Mouse (Mus musculus) kidney, embryonic 14.5 days (tissue): Measurements from ENCODE around the gene Syt9. TPM values are rescaled to one million over a fixed set of nuclear protein-coding genes. Genes with fewer than 3 reads are reported as not detected.

Source experiments
- ATAC-seq: fragments of 200-750 bp; cut with Nextera tagmentation; 2 replicates; pipeline ENCODE4 v1.8.0; 2017; ENCODE audit warnings: moderate number of reproducible peaks, mild to moderate bottlenecking, moderate TSS enrichment, moderate library complexity; ENCODE audit not compliant: low FRiP score, low TSS enrichment
- H3K27ac ChIP-seq: fragments of 300-500 bp; sonication (generic); 2 replicates; pipeline ENCODE4 v1.5.1; 2014; ENCODE audit warnings: low read depth, mild to moderate bottlenecking, low read length, moderate library complexity, mixed read lengths
- H3K27me3 ChIP-seq: fragments of 300-500 bp; sonication (generic); 2 replicates; pipeline ENCODE4 v1.6.1; 2014; ENCODE audit warnings: mild to moderate bottlenecking, low read length; ENCODE audit not compliant: control insufficient read depth, insufficient read depth
- H3K36me3 ChIP-seq: fragments of 300-500 bp; sonication (generic); 2 replicates; pipeline ENCODE4 v1.6.1; 2014; ENCODE audit warnings: low read length, mixed read lengths; ENCODE audit not compliant: control insufficient read depth, insufficient read depth
- H3K4me1 ChIP-seq: fragments of 300-500 bp; sonication (generic); 2 replicates; pipeline ENCODE4 v1.6.1; 2014; ENCODE audit warnings: low read length, mixed read lengths; ENCODE audit not compliant: control insufficient read depth, insufficient read depth
- H3K4me2 ChIP-seq: fragments of 300-500 bp; sonication (generic); replicated peaks from 2 replicates; pipeline ENCODE4 v1.6.1; 2014; ENCODE audit warnings: low read depth, mild to moderate bottlenecking, low read length
- H3K4me3 ChIP-seq: fragments of 300-500 bp; sonication (generic); 2 replicates; pipeline ENCODE4 v1.5.1; 2014; ENCODE audit warnings: mild to moderate bottlenecking, low read length
- H3K9ac ChIP-seq: fragments of 300-500 bp; sonication (generic); 2 replicates; pipeline ENCODE4 v1.6.1; 2014; ENCODE audit warnings: low read depth, mild to moderate bottlenecking, low read length, moderate library complexity
- H3K9me3 ChIP-seq: fragments of 300-500 bp; sonication (generic); 2 replicates; pipeline ENCODE4 v1.6.1; 2016; ENCODE audit warnings: low read length; ENCODE audit not compliant: control insufficient read depth
- WGBS: fragments of 180-500 bp; shearing (Covaris S2); extraction: QIAGEN DNeasy Blood & Tissue Kit; methylation state at CpG from one replicate; pipeline ENCODE4 v1.1.7; 2014; 5-methylcytosine and 5-hydroxymethylcytosine counted together
- polyA plus RNA-seq: library from polyadenylated mRNA; unstranded; fragments of >200 nt; fragmentation: Nextera tagmentation; extraction: Ambion mirVana; gene quantifications from 2 replicates; pipeline ENCODE4 v1.2.1, GENCODE M21; 2014

Syt9 gene
- polyA plus RNA-seq, 1 experiment from 2014 or later: 4.8 TPM

DNA sequence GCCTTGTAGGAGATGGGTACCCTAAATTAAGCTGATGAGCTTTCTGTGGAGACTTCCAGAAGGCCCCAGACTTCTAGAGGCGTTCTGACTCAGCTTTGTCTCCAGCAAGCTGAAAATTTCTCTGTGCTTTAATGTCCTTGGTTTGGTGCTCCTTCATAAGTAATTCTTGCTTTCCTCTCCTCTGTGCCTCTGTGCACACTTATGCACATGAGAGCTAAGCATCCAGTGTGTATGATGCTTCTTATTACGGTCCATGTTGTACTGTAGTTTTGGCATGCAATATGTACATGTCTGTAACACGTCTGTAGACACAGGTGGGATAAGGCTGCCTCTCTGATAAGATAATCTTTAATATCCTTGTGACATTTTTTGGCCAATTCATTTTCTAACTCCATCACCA is 227.4 kb downstream of the Syt9 start:
- H3K4me3 ChIP-seq: no peak overlapping the region
- H3K36me3 ChIP-seq: no peaks in the 10 kb centered on the region
- H3K4me2 ChIP-seq: no peak overlapping the region
- no peaks in the 10 kb centered on the region for H3K4me1 ChIP-seq
- no peak overlapping the region for H3K9ac ChIP-seq
- H3K27me3 ChIP-seq: no peaks in the 10 kb centered on the region
- ATAC-seq: no peak
- 90% methylated on average over 3 of the region's 3 CpGs for WGBS
- H3K9me3 ChIP-seq: no peaks in the 10 kb centered on the region
- H3K27ac ChIP-seq: no peak overlapping the region

Other genes with a start within 250 kb of the Syt9 start
- not detected in 2 replicates for gene Olfr715, start 239.6 kb upstream of the Syt9 start, polyA plus RNA-seq
- not detected in 2 replicates for gene Olfr716, start 232.4 kb upstream of the Syt9 start, polyA plus RNA-seq
- gene Nlrp14, start 203.7 kb upstream of the Syt9 start, polyA plus RNA-seq: not detected in 2 replicates
- gene Rbmxl2, start 161.3 kb upstream of the Syt9 start, polyA plus RNA-seq: not detected in 2 replicates
- gene Olfml1, start 196.7 kb downstream of the Syt9 start, polyA plus RNA-seq: 17.5 and 24.8 TPM in 2 replicates
- 4.4 and 5.9 TPM in 2 replicates for gene Ppfibp2, start 224.5 kb downstream of the Syt9 start, polyA plus RNA-seq